Mouse (Mus musculus) forebrain, embryonic 16.5 days (tissue): ENCODE data around the gene Nell1. TPM values are rescaled to one million over a fixed set of nuclear protein-coding genes. Genes with fewer than 3 reads are reported as not detected.

Source experiments
- ATAC-seq: fragments of 200-750 bp; cut with Nextera tagmentation; 2 replicates; pipeline ENCODE4 v1.8.0; 2017; ENCODE audit warnings: mild to moderate bottlenecking, moderate library complexity
- H3K27ac ChIP-seq: fragments of 300-500 bp; sonication (generic); 2 replicates; pipeline ENCODE4 v1.5.1; 2014; ENCODE audit warnings: low read length, control low read depth
- H3K27me3 ChIP-seq: fragments of 300-500 bp; sonication (generic); replicated peaks from 2 replicates; pipeline ENCODE4 v1.6.1; 2014; ENCODE audit warnings: low read length; ENCODE audit not compliant: control insufficient read depth, insufficient read depth
- H3K36me3 ChIP-seq: fragments of 300-500 bp; sonication (generic); 2 replicates; pipeline ENCODE4 v1.6.1; 2014; ENCODE audit not compliant: control insufficient read depth, insufficient read depth
- H3K4me1 ChIP-seq: fragments of 300-500 bp; sonication (generic); replicated peaks from 2 replicates; pipeline ENCODE4 v1.6.1; 2014; ENCODE audit warnings: low read length; ENCODE audit not compliant: control insufficient read depth, insufficient read depth
- H3K4me2 ChIP-seq: fragments of 300-500 bp; sonication (generic); 2 replicates; pipeline ENCODE4 v1.6.1; 2014; ENCODE audit warnings: mild to moderate bottlenecking, low read length, control low read depth
- H3K4me3 ChIP-seq: fragments of 300-500 bp; sonication (generic); replicated peaks from 2 replicates; pipeline ENCODE4 v1.5.1; 2014; ENCODE audit warnings: mild to moderate bottlenecking, low read length, control low read depth
- H3K9ac ChIP-seq: fragments of 300-500 bp; sonication (generic); replicated peaks from 2 replicates; pipeline ENCODE4 v1.6.1; 2014; ENCODE audit warnings: low read depth, low read length, control low read depth
- H3K9me3 ChIP-seq: fragments of 300-500 bp; sonication (generic); 2 replicates; pipeline ENCODE4 v1.6.1; 2016; ENCODE audit warnings: low read length; ENCODE audit not compliant: control insufficient read depth
- WGBS: fragments of 180-500 bp; shearing (Covaris S2); extraction: QIAGEN DNeasy Blood & Tissue Kit; methylation state at CpG from one replicate; pipeline ENCODE4 v1.1.7; 2014; 5-methylcytosine and 5-hydroxymethylcytosine counted together
- polyA plus RNA-seq: library from polyadenylated mRNA; unstranded; fragments of >200 nt; fragmentation: Nextera tagmentation; extraction: Ambion mirVana; gene quantifications from 2 replicates; pipeline ENCODE4 v1.2.1, GENCODE M21; 2015

Nell1 gene
- polyA plus RNA-seq, 1 experiment from 2014 or later: 14.2 TPM

DNA sequence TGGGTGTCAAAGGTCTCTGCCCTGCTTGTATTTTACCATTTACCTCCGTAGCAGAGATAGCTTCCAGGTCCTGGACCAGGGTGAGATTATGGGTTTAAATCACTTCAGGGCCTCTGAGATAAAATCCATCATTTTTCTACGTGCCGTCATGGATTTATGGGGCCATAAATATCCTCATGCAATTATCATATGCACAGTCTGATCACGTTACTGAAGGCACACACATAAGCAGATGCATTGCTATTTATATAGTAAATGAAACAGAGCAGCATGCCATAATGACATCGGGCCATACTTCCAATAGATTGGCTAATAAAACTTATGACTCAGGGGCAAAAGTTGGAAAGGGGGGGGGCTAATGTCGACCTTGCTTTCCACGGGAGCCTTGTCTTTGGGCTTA, 19.8 kb upstream of the Nell1 start:
- WGBS: 76% methylated on average over 7 of the region's 7 CpGs
- no peaks in the 10 kb centered on the region; the same call in 1 of the 2 replicates for H3K4me1 ChIP-seq

DNA sequence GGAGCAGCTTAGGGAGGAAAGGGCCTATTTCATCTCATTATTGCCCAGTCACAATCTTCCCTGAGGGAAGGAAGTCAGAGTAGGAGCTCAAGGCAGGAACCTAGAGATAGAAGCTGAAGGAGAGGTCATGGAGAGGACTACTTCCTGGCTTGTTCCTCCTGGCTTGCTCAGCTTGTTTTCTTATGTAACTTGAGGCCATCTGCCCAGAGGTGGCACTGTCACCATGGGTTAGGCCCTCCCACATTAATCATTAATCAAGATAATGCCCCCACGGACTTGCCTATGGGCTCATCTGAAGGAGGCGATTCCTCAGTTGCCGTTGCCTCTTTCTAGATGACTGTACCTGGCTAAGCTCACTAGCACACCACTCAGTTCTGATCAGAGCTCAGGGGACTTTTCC, 17.5 kb upstream of the Nell1 start:
- H3K27me3 ChIP-seq: no peaks in the 10 kb centered on the region
- no peak overlapping the region for H3K27ac ChIP-seq
- H3K4me3 ChIP-seq: no peak overlapping the region
- ATAC-seq: no peak
- H3K4me1 ChIP-seq: no peaks in the 10 kb centered on the region; the same call in 1 of the 2 replicates
- no peak overlapping the region for H3K9ac ChIP-seq
- H3K36me3 ChIP-seq: no peaks in the 10 kb centered on the region
- no peaks in the 10 kb centered on the region for H3K9me3 ChIP-seq
- no peak overlapping the region for H3K4me2 ChIP-seq
- 87% methylated on average over 3 of the region's 3 CpGs for WGBS

More for the DNA sequence above, 19.8 kb upstream of the Nell1 start:
- Histone ChIP-seq H3K9ac (no peak overlapping the region), H3K27ac (no peak overlapping the region), H3K36me3 (no peaks in the 10 kb centered on the region), H3K9me3 (no peaks in the 10 kb centered on the region), H3K4me2 (no peak overlapping the region), H3K27me3 (no peaks in the 10 kb centered on the region), H3K4me3 (no peak overlapping the region)
- ATAC-seq: no peak

DNA sequence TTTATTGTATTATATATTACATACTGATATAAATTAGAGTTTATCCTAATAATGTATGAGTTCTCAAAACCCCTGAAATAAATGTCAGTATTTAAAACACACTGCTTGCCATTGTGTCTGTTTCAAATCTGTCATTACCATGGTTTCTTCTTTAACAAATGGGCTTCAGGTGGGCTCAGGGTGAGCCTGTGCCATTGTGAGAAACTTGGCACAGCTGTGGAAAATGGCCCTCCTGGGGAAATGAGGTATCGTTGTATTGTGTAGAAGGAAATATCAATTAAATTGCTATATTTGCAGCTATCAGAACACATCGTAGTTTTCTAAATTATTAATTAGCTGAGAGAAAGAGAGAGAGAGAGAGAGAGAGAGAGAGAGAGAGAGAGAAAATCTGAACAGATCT, 10.9 kb upstream of the Nell1 start:
- Histone ChIP-seq H3K4me3 (no peak overlapping the region), H3K9ac (no peak overlapping the region), H3K27ac (no peak overlapping the region), H3K4me1 (no peaks in the 10 kb centered on the region), H3K9me3 (no peaks in the 10 kb centered on the region), H3K36me3 (no peaks in the 10 kb centered on the region), H3K27me3 (no peaks in the 10 kb centered on the region), H3K4me2 (no peak overlapping the region)
- no peak for ATAC-seq
- WGBS: 67% methylated on average over 2 of the region's 2 CpGs

DNA sequence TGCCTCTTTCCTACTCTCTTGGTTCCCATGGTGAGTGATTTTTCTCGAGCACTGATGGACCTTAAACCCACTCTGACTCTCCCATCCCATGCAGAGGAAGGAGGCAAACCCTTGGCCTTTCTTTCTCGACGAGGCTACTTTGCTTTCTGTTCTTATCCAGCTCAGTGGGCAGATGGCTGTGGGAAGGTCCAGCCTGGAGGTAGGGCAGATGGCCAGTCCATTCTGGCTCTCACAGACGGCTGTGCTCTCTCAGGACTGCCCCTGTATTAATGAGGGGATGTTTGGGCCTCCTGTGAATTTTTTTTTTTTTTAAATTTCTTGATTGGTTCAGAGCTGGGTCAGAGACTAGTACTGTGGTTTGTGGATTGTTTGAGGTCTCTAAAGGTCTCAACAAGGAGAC, 5.1 kb upstream of the Nell1 start:
- Histone ChIP-seq H3K27ac (no peak overlapping the region), H3K36me3 (no peaks in the 10 kb centered on the region), H3K9me3 (no peaks in the 10 kb centered on the region), H3K27me3 (peaks cover 19% of the 10 kb centered on the region), H3K4me2 (no peak overlapping the region), H3K4me3 (no peak overlapping the region), H3K4me1 (peaks cover under 1% of the 10 kb centered on the region; the same call in 1 of the 2 replicates), H3K9ac (no peak overlapping the region)
- 42% methylated on average over 4 of the region's 4 CpGs for WGBS
- no peak for ATAC-seq

DNA sequence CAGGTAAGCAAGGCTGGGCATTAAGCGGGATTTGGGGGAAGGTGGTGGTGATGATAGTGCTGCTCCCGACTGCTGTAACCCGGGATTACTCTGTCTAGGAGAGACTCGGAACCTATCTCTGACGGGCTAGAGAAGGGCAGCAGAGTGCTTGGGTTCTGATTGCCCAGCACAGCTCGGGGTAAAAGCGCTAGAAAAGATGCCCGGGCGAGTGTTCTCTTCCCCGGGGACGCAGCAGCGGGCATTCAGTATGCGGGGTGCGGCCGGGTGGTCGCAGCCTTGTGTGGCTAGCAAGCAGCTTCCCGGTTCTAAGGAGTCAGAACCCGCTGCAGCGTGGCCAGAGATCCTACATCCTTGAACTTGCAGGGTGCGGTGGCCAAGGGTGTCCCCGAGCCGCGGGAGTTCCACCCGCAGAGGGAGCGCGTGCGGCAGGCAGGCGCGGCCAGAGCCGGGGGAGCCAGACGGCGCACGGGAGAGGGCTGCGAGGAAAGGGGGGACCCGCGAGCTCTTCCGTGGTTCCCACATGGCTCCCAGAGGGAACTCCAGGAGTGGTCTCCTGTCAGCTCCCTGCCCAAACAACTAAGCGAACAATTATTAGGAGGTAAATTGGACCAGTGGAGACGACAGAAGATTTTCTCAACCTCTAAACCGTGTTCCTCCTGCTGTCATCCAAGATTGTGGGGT, 917 bp downstream of the Nell1 start:
- Histone ChIP-seq H3K4me1 (peaks cover 15% of the 10 kb centered on the region), H3K27ac (no peak overlapping the region), H3K4me2 (peak overlapping the region; percentile 92), H3K4me3 (peak overlapping the region; percentile 56), H3K36me3 (no peaks in the 10 kb centered on the region), H3K9ac (peak overlapping the region; percentile 57), H3K27me3 (peaks cover 53% of the 10 kb centered on the region), H3K9me3 (no peaks in the 10 kb centered on the region)
- WGBS: under 1% methylated on average over 40 of the region's 40 CpGs
- peak; percentile 77 for ATAC-seq

DNA sequence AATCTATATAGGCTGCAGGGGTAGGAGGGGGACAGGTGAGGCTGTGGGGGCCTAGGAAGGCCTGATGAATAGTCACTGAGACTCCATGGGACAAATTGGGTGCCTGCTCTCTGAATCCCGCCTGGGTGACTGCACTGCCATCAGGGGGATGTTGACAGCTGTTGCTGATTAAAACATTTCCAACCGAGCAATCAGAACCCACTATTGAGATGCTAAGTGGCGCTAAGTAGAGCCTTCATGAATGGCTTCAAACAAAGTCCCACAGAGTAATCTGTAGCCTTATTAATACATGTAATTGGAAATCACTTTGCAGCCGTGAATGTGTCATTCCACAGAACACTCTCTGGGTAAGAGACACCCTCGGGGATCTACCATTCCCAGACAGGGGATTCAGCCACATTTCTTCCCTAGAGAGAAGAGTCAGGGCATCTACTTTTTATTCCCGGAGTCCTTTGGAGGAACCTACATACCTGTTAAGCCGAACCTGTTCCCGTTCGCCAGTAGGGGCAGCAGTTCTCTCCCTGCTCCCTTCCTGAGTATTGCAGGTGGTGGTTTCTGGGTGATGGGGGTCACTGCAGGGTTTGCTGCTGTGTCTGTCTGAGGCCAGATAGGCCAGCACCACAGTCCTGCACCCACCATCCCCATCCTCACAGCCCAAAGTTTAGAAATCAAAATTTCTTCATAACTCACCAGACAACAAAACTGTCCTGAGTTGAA, 7.0 kb downstream of the Nell1 start:
- no peak overlapping the region for H3K9ac ChIP-seq
- WGBS: 2% methylated on average over 9 of the region's 9 CpGs
- peaks cover 26% of the 10 kb centered on the region for H3K27me3 ChIP-seq
- H3K4me2 ChIP-seq: no peak overlapping the region
- no peaks in the 10 kb centered on the region for H3K36me3 ChIP-seq
- peaks cover 11% of the 10 kb centered on the region for H3K4me1 ChIP-seq
- H3K4me3 ChIP-seq: no peak overlapping the region
- ATAC-seq: peak; percentile 89
- H3K9me3 ChIP-seq: no peaks in the 10 kb centered on the region
- H3K27ac ChIP-seq: no peak overlapping the region

DNA sequence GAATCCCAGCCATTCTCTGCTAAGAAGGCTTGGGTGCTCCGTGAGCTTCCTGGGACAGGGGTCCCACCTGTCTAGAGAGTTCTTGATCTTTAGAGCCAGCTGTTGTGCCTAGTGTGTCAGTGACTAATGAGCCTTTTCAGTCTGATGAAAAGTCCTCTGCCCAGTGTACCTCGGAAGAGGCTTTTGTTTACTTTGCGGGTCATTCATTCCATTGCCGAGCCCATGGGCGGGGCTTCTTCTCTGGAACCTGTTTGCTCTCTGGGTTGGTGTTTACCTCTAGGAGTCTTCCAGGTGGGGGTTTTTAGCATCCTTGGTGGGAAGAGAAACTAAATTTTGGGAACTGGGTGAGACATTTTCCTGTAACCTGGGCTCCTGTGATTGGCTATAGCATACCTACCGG, 10.0 kb downstream of the Nell1 start:
- H3K36me3 ChIP-seq: no peaks in the 10 kb centered on the region
- ATAC-seq: no peak
- H3K9me3 ChIP-seq: no peaks in the 10 kb centered on the region
- H3K9ac ChIP-seq: no peak overlapping the region
- no peak overlapping the region for H3K27ac ChIP-seq
- H3K4me2 ChIP-seq: no peak overlapping the region
- H3K4me3 ChIP-seq: no peak overlapping the region
- peaks cover 11% of the 10 kb centered on the region for H3K4me1 ChIP-seq
- peaks cover 13% of the 10 kb centered on the region for H3K27me3 ChIP-seq
- WGBS: 20% methylated on average over 6 of the region's 6 CpGs

DNA sequence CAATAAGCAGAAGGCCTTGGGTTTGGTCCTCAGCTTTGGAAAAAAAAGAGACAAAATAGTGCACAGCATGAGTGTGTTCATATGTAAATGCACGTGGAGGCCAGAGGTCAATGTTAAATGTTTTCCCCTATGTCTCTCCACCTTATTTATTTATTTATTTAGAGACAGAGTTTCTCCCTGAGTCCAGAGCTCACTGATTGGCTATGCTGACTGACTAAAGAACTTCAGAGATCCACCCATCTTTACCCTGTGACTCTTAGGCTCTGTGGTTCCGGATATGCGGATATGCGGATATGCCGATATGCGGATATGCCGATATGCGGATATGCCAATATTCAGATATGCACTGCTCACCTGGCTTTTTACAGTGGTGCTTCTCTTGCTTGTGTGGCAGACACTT, 11.3 kb downstream of the Nell1 start:
- Histone ChIP-seq H3K27me3 (peaks cover 10% of the 10 kb centered on the region), H3K4me3 (no peak overlapping the region), H3K27ac (no peak overlapping the region), H3K4me1 (peaks cover 11% of the 10 kb centered on the region), H3K4me2 (no peak overlapping the region), H3K9ac (no peak overlapping the region), H3K9me3 (no peaks in the 10 kb centered on the region), H3K36me3 (no peaks in the 10 kb centered on the region)
- ATAC-seq: no peak
- WGBS: 91% methylated on average over 8 of the region's 8 CpGs

DNA sequence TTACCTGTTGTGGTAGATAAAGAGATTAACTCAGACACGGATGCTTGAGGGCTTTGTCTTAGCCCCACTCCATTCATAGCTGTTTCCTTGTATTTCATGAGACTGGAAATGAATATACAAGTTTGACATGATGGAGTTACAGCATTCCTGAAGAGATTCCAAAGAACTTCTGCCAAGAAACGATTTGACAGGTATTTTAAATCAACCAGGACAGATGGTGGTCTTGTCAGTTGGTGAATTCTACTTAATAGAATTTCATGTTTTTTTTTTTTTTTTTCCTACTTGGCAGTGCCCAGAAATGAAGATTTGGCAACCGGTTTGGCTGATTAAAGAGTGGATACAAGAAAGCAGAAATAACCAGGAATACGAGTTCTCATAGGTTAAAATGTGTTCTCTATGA, 24.7 kb downstream of the Nell1 start:
- ATAC-seq: 0 out of 2 replicates have a peak, but pooled peaks have one; percentile 38
- no peak overlapping the region for H3K4me3 ChIP-seq
- WGBS: 52% methylated on average over 4 of the region's 4 CpGs
- no peaks in the 10 kb centered on the region for H3K4me1 ChIP-seq
- no peaks in the 10 kb centered on the region for H3K9me3 ChIP-seq
- no peak overlapping the region for H3K4me2 ChIP-seq
- no peak overlapping the region for H3K9ac ChIP-seq
- H3K27me3 ChIP-seq: no peaks in the 10 kb centered on the region
- no peak overlapping the region for H3K27ac ChIP-seq
- H3K36me3 ChIP-seq: no peaks in the 10 kb centered on the region
